In genomic region chr11:26434229-26434628, GRCm38 (mm10) we compare ENCODE assay signal across 14 mouse cellular contexts.
DNase-seq lines count a peak whose midpoint lies in the region.
"Had no signal": no experiment of that assay in that cellular context is flagged by ENCODE, and none has a peak within 500 bp of the region (broad histone marks: within the 10 kb centered on the region; RNA-seq: fewer than 3 reads in every experiment).

No protein-coding gene starts in this region.

- peak; percentile 57 for DNase-seq in brain, adult 2 months (ENCODE audit: low read depth, low spot score)
- DNase-seq in cerebellum, adult 11-12 months, result peak; percentile 7
- peak; percentile 18 for DNase-seq in cerebellum, adult 9-11 months
- peak; percentile 8 for DNase-seq in retina, embryonic 14.5 days (ENCODE audit: low spot score)
- no peak for DNase-seq in Muller cell, postnatal 12 days (ENCODE audit: inconsistent ontology term)
- no peak for DNase-seq in thymus, postnatal 10 days (ENCODE audit: low spot score in 2 of 2)
- no peak for DNase-seq in liver
- DNase-seq: adrenal gland, adult 8-10 months; adrenal gland, postnatal 25 days; forebrain, postnatal 0 days; gastrocnemius, adult 2 months; gastrocnemius, postnatal 14 days; heart, adult 11 months; kidney, adult 11 months had no signal

Comparison
In these comparisons a context has a peak if more than half of its experiments do, and no peak if none do; other contexts are left out.
1. DNase-seq: peak in brain, adult 2 months (single experiment), cerebellum, adult 11-12 months (single experiment), cerebellum, adult 9-11 months (single experiment) and retina, embryonic 14.5 days (single experiment); none in Muller cell, postnatal 12 days (single experiment), thymus, postnatal 10 days (0 of 2) and liver (single experiment).